Mouse (Mus musculus): ENCODE measurements around the gene Pex14.

DNA sequence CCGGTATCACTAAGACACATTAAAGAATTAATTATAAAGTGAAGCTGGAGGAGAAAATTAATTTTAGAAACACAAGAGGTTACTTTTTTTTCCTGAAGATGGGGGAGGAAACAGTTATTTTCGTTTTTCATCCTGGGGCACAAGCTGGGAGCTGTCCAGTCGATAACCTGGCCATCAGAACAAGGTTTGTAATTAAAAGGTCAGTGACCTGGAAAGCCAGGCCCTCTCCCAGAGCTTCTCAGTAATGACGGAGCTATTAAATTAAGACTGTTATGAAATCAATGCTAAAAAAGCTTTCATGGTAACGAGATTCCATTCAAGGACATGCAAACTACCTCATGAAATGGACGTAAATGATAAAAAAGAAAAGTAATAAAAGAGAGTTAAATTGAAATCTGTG lies 62.0 kb downstream of the Pex14 start:
- TF ChIP-seq POLR2A (IDR thresholded peaks at IDR 0.05; ENCODE audit: low read depth, low read length) (no peak), CTCF (conservative IDR thresholded peaks at IDR 0.05; ENCODE audit: insufficient read depth, insufficient read length, low read depth, low read length) (no peak)

Data from kidney, adult 2 months (tissue).